Mouse (Mus musculus): ENCODE measurements around the gene Metrnl. TPM values are rescaled to one million over a fixed set of nuclear protein-coding genes. Genes with fewer than 3 reads are reported as not detected.
A peak's percentile ranks its signal among the peaks of the same experiment; 100 is the strongest.

Gene Metrnl
- total RNA-seq, 2 experiments from 2014 or later, result 14.6 to 18.6 TPM

DNA sequence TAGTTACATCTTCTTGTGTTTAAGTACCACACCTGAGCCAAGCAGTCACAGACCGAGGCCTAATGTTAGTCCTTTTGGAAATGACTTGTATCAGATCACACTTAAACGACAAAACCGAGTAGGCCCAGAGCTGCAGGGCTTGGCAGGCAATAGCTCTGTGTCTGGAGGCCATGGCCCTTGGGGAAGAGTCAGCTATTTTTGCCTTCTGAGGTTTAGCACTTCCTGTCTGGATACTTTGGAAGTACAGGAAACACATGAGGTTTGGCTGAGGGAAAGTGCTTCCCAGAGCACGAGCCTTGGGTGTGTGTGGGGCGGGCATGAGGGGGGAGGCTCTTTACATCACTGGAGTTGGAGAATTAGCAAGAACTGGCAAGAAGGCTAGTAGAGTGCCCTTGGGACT, 14.7 kb upstream of the Metrnl start:
- Histone ChIP-seq H3K27ac (no peak overlapping the region), H3K4me3 (no peak overlapping the region)
- DNase-seq (ENCODE audit: extremely low spot score in 1 of 2, low spot score in 2 of 2), result no peak
- TF ChIP-seq CTCF (IDR thresholded peaks at IDR 0.05), result no peak
- intact Hi-C loops (cut with DNase I), result no loop called here

DNA sequence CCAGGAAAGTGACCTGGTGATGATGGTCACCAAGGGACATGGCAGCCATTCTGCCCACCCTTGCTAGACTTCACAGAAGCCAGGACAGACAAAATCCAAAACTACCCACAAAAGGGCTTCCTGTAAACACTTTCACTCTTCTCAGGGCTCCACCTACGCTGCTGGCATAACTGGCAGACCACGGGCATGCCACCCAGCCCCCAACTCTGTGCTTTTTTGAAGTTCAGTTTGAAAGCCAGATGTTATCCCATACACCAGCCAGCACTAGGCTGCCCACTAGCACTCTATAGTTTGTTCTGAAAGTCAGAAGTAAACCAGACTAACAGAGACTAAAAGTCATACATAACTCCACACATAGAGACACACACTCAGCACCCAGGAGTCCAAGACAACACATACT, 13.3 kb upstream of the Metrnl start:
- TF ChIP-seq CTCF (IDR thresholded peaks at IDR 0.05), result no peak
- Histone ChIP-seq H3K4me3 (no peak overlapping the region), H3K27ac (no peak overlapping the region)
- no peak for DNase-seq (ENCODE audit: extremely low spot score in 1 of 2, low spot score in 2 of 2)
- intact Hi-C loops (cut with DNase I), result no loop called here

DNA sequence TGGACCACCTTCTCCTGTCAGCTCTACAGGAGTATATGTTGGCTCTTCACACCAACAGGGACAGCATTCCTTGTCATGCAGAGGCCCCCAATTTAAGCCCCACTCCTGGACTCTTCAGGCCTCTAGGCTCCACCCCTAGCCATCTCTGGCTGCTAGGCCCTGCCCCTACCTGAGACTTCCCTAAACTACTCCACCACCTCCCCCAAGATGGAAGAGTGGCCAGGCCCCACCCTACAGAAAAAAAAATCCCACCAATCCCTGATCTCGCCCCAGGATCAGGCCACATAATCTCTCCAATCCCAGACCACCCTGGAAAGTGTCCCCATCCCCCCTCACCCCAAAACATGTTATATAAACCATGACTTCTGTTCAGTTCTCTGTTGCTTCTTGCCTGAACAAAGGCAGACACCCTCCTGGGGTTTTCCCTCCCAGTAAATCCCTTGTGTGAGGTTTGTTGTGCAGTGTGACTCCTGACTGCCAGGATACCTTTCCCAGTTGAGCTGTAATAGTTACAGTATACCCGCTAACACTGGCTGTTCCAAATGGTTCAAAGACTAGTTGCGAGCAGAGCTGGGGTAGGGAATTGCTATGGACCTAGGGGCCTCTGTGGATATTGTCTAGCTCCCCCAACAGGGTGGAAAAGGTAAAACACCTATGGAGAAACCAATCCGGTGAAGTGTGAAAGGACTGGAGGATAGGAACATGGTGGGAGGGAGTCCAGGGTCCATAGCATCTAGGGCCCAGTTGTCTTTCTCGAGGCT, 5.9 kb upstream of the Metrnl start:
- no peak overlapping the region for H3K4me3 ChIP-seq
- DNase-seq (ENCODE audit: extremely low spot score in 1 of 2, low spot score in 2 of 2), result no peak

DNA sequence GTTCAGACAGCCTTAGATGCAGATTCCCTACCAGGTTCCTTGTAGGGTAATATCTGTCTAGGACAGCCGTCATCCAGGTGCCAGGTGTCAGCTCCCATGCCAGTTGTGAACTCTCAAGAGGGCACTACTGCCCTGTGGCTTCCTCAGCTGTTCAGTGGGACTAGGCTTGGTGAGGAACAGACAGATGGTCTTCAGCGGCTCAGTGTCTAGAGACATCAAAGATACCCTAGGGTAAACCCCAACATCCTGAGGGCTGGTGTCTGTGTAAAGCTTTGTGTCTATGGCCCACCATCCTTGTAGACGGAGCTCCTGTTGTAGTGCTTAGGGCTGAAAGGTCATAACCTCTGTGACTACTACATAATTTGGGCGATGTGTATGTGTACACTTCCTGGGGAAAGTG, 4.1 kb upstream of the Metrnl start:
- no peak for TF ChIP-seq CTCF (IDR thresholded peaks at IDR 0.05)
- intact Hi-C loops (cut with DNase I), result no loop called here
- no peak overlapping the region for H3K4me3 ChIP-seq
- DNase-seq (ENCODE audit: extremely low spot score in 1 of 2, low spot score in 2 of 2), result no peak
- H3K27ac ChIP-seq, result no peak overlapping the region

More for the DNA sequence above, 5.9 kb upstream of the Metrnl start:
- TF ChIP-seq CTCF (IDR thresholded peaks at IDR 0.05), result no peak; the same call in 1 of the 2 replicates
- no peak overlapping the region for H3K27ac ChIP-seq
- intact Hi-C loops (cut with DNase I), result no loop called here

DNA sequence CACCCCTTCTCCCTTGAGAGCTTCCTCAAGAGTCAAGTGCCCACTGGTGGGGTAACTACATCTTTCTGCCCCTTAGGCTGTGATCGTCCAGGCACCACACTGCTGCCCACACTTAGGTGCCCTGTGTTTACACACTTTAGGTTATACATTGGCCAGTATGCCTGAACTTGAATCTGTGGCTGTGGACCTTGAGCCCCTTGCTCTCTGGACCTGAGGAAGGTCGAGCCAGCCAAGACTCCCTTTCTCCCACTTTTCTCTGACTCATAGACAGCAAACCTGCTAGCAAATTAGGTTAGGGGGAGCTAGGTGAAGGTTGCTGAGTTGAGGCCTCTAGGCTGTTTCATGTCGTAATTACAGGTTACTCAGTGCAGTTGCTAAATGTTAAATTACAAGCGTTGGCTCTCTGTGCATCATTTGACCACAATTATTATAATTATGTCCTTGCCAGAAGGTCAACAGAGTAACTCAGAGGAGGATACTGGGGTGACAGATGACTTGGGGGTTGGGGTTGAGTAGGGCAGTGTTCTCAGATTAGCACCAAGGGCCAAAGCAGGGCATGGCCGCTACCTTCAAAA, 2.9 kb upstream of the Metrnl start:
- TF ChIP-seq CTCF (IDR thresholded peaks at IDR 0.05), result no peak
- DNase-seq (ENCODE audit: extremely low spot score in 1 of 2, low spot score in 2 of 2), result no peak
- intact Hi-C loops (cut with DNase I), result no loop called here
- H3K27ac ChIP-seq, result no peak overlapping the region
- no peak overlapping the region for H3K4me3 ChIP-seq

DNA sequence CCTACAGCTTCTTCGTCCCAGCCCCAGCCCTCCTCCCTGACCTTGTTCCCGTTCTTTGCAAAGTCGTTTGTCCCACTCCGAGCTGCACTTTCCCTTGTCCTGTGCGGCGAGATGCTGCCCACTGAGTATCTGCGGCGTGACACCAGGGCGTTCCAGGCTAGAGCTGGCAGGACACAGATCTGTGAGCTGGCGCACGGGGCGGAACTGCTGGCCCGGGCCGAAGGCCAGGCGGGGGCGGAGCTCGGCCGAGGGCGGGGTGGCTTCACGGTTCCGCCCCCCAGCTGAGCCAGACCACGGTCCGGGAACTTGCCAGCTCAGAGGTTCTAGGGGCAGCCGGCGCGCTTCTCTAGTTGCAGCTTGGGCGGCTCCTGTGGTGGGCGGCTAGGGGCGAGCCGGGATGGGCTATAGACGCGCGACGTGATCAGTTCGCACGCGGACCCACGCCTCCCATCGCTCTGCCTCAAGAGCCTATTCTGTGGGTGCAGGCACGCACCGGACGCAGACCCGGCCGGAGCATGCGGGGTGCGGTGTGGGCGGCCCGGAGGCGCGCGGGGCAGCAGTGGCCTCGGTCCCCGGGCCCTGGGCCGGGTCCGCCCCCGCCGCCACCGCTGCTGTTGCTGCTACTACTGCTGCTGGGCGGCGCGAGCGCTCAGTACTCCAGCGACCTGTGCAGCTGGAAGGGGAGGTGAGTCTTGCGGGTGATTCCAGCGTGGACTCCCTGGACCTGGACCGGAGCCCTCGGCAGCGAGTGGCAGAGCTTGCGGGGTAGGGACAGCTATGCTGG, 959 bp downstream of the Metrnl start:
- peak overlapping the region; percentile 81 for H3K4me3 ChIP-seq
- peak overlapping the region; percentile 63 for H3K27ac ChIP-seq
- DNase-seq (ENCODE audit: extremely low spot score in 1 of 2, low spot score in 2 of 2), result peak; percentile 78 to 82
- TF ChIP-seq CTCF (IDR thresholded peaks at IDR 0.05), result no peak
- intact Hi-C loops (cut with DNase I), result loop anchor here (2.0 kb wide), 2 partner anchors 30 to 48 kb away; partner anchors contain the start of gene B3gntl1

DNA sequence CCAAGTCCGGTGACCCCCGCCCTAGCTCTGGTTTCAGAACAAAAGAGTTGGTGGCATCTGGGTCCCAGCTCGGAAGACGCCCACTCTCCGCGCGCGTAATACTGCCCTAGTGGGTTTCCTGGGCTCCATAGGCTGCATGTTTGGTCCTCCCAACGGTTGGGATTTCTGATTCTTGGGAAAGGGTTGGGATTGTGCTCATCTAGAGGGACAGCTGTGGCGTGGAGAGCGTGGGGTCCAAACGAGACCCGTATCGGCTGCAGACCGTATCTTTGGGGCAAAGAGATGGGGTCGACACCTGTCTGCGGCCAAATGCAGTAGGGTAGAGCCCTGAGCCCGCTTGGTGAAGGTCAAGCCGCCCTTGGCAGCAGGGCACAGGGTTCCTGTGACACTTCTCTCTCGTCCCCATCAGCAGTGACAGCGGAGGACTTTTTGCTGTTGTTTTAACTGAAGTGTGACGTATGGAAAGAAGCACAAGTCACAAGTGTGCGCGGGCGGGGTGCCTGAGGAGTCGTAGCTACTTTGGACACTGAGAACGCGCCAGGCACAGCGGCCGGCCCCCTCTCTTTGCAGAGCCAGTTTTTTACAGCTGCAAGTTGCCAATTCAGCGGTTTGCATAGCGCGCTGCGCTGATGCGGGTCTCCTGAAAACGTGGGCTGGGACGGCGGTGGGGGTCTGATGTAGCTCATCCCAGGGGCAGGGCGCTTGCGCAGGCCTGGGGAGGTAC, 1.7 kb downstream of the Metrnl start:
- peak; percentile 32 to 61 for DNase-seq (ENCODE audit: extremely low spot score in 1 of 2, low spot score in 2 of 2)
- no peak for TF ChIP-seq CTCF (IDR thresholded peaks at IDR 0.05)
- Histone ChIP-seq H3K27ac (peak overlapping the region; percentile 63), H3K4me3 (peak overlapping the region; percentile 81)
- intact Hi-C loops (cut with DNase I), result loop anchor here (2.0 kb wide), 2 partner anchors 30 to 48 kb away; partner anchors contain the start of gene B3gntl1

DNA sequence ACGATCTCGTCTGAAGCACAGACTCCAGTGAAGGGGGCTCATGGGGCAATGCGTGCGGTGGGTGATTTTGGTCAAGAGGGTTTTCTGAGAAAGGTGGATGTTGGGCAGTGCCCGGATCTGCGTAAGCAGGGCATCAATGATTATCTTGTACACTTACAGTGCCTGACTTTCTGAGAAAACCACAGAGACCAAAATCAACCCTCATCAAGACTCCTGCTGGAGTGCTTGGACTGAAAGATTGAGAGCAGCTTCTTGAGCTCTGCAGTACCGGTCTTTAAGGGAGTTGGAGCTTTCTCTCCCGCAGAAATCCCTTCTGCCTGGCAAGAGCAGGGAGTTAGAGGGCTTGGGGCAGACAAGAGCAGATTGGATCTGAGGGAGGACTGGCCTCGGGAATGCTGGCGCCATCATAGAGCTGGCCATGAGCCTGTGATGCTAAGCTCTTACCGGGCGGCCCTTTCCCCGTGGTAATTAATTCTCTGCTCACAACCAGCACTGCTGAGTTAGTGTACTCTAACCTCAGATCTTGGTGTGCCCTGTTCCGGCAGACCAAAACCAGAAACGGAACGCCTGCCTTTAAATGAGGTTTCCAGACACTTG, 2.4 kb downstream of the Metrnl start:
- no peak for DNase-seq (ENCODE audit: extremely low spot score in 1 of 2, low spot score in 2 of 2)
- peak overlapping the region; percentile 81 for H3K4me3 ChIP-seq
- peak overlapping the region; percentile 63 for H3K27ac ChIP-seq
- intact Hi-C loops (cut with DNase I), result loop anchor here (2.0 kb wide), 2 partner anchors 31 to 49 kb away; partner anchors contain the start of gene B3gntl1
- TF ChIP-seq CTCF (IDR thresholded peaks at IDR 0.05), result no peak

DNA sequence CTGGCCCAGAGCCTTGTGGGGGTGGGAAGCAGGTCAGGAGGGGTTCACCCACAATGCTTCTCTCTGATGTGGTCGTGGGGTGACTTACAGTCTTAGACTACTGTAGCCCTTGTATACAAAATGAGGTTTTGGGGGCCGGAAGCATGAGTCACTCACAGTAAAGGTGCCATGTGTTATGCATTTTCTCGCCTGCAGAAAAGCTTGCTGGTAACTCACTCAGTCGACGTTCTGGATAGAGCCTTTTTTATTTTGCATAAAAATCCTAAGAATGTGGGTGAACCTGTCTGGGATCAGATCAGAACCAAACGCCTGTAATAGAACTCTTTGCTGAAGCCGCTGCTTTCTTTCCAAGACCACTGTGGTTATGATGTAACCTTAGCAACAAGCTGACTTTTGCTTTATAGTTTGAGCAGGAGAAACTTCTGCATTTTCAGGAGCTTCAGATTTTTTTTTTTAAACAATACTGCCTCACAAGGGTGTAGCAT, 5.2 kb downstream of the Metrnl start:
- intact Hi-C loops (cut with DNase I), result no loop called here
- Histone ChIP-seq H3K27ac (no peak overlapping the region), H3K4me3 (no peak overlapping the region)
- TF ChIP-seq CTCF (IDR thresholded peaks at IDR 0.05), result no peak
- peak; percentile 15 to 44 for DNase-seq (ENCODE audit: extremely low spot score in 1 of 2, low spot score in 2 of 2)

DNA sequence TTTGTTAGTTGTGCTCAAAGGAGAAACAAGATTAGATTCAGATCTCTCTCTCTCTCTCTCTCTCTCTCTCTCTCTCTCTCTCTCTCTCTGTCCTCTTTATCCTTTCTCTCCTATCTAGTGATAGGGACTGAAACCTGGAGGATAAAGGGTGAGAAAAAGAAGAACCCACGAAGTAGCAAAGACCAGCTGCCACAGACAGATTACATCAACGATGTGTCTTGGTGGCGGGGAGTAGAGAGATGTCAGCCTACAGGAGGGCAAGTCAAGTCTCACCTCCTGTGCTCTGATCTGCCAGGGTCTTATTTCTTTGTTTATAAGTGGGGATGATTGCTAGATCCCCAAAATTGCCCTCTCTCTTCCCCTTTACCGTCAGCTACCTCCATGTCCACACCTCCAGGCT, 7.9 kb downstream of the Metrnl start:
- H3K27ac ChIP-seq, result no peak overlapping the region
- TF ChIP-seq CTCF (IDR thresholded peaks at IDR 0.05), result no peak
- intact Hi-C loops (cut with DNase I), result no loop called here
- H3K4me3 ChIP-seq, result no peak overlapping the region
- DNase-seq (ENCODE audit: extremely low spot score in 1 of 2, low spot score in 2 of 2), result no peak

DNA sequence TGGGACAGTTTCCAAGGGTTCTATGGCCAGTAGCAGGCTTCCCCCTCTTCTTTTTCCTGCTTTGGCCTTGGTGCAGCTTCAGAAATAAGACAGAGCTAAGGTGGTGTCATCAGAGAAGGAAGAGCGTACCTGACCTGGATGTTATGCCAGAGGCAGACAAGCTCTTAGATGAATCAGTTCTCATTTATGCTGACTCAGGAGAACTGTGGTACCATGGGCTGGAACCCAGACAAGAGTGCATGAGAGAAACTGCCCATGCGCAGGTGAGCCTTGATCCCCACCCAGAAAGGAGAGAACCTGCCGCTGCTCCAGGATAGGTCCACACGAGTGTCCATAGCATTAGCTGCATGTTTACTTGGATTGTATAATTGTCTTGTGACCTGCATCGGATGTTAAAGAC, 8.9 kb downstream of the Metrnl start:
- intact Hi-C loops (cut with DNase I), result no loop called here
- Histone ChIP-seq H3K27ac (no peak overlapping the region), H3K4me3 (no peak overlapping the region)
- no peak for TF ChIP-seq CTCF (IDR thresholded peaks at IDR 0.05)
- no peak for DNase-seq (ENCODE audit: extremely low spot score in 1 of 2, low spot score in 2 of 2)

Measured in left cerebral cortex, adult 2 months (tissue).